Mouse (Mus musculus) ovary, adult 18-20 months (tissue): ENCODE data around the gene Otos.

Experiments used
- DNase-seq: peaks from one replicate; pipeline ENCODE4 v3.0.0; 2022; ENCODE audit warnings: low spot score, mixed read lengths

Otos gene

DNA sequence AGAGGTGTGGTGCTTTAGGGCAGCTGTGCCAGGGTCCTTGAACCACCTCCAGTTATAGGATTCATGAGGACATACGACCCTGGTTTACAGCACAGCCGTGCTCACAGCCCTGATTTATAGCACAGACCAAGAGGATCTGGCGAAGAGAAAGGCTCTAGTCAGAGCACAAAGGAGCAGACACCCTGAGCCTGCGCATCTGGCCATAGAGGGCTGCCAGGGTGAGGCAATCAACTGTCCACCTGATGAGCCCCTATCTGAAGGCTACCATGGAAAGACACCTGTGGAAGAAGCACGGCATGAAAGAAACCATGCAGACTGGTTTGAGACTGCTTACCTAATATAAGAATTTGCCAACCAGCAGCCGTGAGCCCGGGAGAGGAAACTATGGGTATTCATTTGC, 2.0 kb downstream of the Otos start:
- no peak for DNase-seq

DNA sequence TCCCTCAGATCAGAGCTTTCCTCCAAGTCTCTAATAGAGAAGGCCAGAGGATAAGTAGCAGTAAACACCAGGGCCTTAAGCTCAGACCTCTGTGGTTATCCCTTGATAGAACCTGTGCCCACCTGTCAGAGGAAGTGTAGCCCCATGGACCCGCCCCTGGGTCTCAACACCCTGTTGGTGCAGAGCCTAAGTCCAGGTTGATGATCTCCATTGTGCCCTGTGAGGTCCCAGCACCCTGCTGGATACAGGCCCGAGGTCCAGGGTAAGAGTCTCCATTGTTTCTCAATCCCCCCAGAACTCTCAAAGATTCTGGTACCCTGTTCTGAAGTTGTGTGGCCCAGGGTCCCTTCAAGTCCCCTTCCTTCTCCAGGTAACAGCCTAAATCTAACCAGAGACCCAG, 2.5 kb downstream of the Otos start:
- no peak for DNase-seq

DNA sequence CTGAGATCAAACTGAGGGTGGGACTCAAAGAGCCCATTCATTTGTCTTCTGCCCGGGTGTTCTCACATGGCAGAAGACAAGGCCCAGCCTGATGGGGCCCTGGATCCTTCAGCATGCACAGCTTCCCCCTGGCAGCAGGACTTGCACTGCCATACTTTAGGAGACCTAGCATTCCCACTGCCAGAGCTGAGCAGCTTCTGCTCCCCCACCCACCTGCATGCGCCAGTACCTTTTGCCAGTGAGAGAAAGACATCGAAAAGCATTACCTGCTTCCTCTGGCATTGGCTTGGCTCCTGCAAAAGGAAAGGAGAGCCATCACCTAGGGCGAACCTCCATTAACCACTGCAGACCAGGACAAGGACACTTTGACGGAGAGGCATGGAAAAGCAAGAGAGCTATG, 3.7 kb downstream of the Otos start:
- no peak for DNase-seq

DNA sequence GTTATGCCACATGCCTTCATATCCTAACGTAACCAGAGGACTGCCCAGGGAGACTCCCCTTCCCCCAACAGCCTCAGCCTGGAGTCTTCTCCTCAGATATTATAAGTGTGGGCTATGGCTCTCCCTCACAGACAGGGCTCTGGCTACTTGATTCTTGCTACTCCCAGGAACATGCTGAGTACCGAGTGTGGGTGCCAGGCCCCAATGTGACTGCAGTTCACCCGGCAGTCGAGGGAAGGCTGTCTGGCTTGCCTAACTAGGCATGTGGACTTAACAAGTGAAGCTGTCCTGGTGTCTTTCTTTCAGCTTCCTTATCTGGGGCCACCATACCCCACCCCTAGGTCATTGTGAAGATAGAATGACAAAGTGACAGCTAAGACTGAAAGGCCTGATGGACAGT, 5.0 kb downstream of the Otos start:
- DNase-seq = no peak

DNA sequence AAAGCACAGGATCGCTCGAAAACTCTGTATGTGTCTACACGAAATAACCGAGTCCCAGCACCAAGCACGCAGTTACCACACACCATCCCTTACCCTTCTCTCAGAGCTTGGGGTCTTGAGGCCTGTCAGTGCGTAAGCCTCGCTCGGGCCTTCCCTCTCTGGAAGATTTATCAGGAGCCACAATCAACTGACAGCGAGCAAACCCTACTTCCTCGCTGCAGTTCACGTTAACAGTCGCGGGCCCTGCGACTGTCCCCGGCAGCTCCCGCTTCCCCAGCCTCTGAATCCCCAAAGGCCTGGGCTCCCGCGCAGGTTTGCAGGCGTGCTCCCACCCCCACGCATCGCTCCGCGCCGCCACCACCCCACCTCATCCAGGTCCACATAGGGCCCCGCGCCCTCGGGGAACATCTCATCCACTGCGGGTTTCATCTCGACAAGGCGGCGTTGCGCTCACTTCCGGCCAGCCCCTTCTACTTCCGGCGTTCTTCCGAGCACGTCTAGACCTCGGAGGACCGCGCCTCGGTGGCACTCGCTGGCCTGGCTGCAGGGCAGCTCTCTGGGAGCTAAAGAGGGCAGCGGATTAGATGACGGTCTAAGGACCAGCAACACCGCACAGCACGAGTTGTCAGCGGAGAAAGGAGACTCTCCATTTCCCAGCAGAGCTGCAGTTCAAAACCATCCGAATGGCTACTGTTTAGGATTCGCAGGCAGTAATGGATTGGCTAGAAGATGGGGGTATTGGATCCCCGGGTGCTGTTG, 6.9 kb downstream of the Otos start, which contains the start of gene Cops9:
Gene Cops9 (minus strand): TSS at position 472 of the 759 bp plus-strand sequence.
- DNase-seq = peak; percentile 80

DNA sequence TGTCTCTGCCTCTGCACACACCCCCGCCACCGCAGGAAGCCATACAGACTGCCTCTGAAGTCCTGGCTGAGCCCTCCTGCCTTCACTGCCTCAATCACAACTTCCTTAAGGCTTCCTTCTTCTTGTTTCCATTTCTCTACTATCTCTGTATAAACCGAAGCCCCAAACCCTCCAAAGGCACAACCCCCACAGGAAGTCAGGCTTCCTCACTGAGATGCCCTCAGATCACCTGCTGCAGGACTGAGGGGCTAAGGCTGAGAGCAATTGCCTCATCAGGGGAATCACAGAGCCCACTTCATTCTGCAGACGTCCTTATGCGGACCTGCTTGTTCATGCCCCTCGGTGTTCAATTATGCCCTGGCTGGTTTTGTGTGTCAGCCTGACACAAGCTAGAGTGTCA, 8.2 kb downstream of the Otos start:
- no peak for DNase-seq

DNA sequence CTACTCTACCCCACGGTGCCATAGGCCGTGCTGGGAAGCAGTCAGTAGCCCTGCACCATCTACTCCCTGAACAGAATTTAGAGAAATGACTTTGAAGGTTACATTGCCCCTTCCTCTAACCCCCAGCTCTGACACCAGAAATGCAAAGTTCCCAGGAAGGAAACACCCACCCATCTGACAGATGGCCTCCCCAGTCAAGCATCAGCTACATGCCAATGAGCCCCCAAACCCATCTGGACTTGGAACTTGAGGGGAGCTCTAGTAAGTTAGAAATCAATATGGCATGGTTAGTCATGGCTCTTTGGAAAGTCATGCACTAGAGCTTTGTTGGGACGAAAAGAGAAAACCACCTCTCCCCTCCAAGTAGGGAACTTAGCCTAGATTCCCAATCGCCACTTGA, 9.9 kb downstream of the Otos start:
- DNase-seq = no peak

DNA sequence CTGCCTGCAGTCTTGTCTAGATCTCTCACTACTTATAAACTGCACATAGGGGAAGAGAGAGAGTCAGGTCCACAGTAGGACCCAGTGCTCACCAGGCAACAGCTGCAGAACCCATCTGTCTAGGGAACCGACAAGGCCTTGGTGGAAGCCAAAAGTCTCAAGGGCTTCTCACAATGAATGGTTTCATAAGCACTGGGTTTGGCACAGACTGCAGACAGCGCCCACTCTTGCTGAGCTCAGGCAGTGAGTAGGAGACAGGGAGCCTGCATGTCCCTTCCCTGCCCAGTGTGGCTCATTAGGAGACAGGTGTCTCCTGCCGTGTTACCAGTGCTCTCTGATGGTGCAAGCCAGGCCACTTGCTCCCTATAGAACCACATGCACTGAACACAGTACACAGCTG, 10.5 kb downstream of the Otos start:
- DNase-seq = no peak

DNA sequence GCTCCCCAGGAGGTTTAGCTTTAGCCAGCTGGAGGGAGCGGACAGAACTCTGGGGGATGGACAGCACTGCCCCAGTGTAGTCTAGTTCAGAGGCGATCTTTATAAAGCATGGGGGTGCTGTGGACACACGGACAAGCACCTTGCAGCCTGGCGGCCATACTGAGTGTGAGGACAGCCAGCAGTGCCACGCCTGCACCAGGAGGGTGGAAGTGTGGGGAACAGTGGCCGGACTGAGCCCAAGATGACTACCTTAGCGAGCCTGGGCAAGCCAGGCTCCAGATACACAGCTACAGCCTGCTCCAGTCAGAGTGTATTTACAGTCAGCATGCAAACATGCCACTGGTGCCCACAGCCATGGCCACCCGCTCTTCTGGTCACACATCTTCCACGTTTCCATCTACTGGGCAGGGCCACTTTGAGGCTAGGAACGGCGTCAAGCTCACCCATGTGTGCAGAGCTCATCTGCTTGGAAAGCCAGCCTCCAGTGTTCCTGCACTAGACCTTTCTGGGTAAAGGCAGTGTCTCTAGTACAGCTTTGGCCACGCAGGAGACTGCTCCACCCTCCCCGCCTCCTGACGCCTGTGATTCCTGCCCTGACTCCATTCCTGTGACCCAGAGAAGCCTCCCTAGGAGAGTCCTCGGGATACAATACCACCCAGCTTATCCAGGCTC, 11.0 kb downstream of the Otos start:
- no peak for DNase-seq

DNA sequence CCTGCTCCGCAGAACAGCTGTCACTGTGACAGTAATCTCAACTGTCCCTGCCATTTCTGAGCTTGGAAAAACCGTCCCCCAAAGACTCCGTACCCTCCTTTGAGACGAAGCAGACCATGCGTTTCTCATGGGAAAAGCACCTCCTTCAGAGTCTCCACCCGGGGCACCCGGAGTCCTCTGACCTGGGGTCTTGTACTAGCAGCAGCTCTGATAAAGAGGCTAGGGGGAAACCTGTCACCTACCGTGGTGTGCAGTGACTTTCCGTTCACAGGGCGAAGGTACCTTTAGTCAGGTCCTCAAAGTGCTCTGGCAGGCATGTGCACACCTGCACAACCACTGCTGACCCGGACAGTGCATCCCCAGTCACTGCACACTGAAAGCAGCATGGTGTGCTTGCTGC, 12.0 kb downstream of the Otos start:
- no peak for DNase-seq

DNA sequence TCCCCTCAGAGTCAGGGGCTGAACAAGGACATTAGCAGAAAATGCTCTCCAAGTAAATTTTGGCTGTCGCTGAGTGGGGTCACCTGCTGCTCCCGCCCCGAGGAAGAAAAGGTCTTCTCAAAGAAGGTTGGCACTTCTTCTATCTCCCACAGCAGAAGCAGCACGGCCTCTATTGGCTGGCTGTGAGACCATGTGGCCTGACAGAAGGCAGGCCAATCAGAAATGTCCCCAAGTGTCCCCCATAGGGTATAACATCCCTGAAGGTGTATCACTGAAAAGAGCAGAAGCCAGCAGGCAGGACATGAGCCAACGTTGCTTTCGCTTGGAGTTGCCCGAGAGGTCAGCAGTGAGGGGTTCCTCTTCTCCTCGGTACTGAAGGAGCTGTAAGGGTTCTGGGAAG, 12.6 kb downstream of the Otos start:
- DNase-seq = no peak

DNA sequence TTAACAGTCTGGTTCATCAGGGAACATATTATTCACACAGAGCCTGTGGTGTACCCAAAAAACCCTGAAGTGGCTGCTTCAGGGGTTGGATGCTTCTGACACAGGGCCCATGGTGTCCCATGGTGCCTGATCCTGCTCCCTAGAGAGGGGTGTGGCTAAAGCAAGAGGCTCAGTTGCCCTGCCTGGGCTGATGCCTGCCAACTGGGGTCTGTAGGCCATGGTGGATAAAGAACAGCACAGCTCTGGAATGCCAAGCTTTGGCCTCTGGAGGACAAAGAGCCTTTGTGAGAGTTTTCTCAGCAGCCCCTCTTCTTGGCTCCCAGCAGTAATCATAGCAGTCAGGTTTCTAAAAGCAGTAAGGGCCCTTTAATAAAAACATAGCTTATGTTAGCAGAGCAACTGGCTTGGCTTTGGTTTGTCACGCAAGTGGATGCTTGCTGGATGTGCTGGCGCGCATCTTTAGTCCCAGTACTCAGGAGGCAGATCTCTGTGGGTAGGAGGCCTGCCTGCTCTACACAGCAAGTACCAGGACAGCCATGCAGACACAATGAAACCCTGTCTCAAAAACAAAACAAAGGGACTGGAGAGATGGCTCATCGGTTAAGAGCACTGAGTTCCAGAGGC, 13.6 kb downstream of the Otos start:
- DNase-seq = no peak

DNA sequence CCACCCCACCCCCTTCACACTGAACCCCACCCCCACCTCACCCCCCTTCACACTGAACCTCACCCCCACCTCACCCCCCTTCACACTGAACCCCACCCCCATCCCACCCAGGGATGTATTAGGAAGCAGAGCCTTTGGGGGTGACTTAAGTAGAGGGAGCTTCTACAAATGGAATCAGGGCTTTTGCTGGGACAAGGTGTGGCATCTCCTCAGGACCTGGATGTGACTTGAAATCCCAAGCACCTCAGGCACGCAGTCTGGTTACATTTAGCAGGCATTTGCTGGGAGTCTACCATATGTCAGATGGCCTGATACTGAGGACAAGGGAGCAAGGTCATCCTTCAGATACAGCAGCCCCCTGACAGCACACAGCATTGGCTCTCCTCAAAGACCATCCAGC, 14.1 kb downstream of the Otos start:
- DNase-seq = no peak

DNA sequence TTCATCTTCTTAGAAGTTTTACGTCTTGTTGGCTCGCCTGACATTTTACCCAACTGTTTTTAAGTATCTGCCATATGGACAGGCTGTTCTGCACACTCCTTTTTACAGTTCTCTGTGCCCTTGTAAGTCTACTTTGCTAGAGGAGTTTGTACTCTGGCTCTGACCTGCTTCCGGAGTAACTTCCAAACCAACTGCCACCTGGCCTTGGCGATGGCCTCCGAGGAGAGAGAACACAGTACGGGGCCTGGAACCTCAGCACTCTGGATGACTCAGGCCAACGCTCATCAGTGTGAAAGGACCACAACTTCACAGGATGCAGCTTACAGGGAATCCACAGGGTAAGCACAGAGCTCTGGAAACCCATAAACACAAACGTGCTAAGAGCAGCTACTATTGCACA, 14.9 kb downstream of the Otos start:
- DNase-seq = no peak

DNA sequence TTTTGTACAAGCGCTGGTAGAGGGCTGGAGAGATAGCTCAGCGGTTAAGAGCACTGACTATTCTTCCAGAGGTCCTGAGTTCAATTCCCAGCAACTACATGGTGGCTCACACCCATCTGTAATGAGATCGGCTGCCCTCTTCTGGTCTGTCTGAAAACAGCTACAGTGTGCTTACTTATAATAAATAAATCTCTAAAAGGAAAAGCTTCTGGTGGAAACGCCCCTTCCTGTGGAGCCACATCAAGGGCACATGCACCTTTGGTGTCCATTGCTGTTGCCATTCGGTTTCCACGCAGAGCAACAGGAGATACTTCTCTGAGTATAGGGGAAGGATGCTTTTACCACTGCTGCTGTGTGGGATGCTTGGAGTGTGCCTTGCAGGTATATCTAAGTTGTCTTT, 15.7 kb downstream of the Otos start:
- DNase-seq = no peak

DNA sequence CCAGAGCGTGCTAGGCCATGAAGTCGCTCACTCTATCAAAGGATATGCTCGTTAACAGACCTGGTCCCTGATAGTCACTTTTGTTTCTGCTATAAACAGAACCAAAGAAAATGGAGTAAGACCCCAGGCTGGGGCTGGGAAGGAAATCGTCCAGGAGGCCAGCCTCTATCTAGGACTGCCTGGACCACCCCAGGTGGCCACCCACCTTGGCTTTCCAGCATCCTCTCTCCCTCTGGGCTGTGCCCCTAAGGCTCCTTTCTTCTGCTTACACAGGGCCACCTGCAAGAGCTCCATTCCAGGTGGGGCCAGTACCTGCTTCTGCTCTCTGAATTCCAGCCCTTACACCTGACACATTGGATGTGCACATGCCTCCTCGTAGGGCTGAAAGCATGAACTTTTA, 16.4 kb downstream of the Otos start:
- DNase-seq = no peak

DNA sequence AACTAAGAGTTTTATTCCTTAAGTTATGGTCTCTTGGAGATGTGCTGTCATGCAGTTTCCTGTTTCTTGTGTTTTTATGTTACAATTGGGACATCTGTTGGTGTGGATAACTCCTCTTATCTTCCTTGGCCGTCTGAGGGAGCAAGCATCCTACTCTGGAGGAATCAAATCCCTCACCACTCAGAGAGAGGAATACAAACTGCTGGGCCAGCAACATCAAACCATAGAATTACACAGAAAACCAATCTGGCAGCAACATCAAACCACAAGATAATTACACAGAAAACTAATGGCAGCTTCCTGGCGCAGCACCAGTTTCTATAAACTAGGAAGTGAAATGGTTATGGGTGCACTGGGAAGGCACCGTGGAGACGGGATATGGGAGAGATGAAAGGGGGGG, 20.4 kb downstream of the Otos start:
- no peak for DNase-seq

DNA sequence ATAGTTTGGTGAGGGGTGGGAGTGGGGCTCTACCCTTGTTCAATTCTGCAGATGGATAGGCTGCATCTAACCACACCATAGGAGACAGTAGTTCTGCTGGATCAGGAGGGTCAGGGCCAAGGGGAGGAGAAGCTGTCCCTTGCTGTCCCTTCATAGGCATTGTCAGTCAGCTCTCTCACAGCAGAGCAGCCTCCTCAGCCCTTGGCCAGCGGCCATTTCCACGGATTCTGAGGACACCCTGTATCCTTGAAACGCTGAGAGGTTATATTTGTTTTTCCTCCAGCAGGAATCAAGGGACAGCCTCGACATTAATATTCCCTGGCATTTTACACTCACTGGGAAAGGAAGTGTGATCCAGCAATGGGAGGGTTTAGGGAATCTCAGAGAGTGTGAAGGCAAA, 30.3 kb downstream of the Otos start:
- peak; percentile 52 for DNase-seq

DNA sequence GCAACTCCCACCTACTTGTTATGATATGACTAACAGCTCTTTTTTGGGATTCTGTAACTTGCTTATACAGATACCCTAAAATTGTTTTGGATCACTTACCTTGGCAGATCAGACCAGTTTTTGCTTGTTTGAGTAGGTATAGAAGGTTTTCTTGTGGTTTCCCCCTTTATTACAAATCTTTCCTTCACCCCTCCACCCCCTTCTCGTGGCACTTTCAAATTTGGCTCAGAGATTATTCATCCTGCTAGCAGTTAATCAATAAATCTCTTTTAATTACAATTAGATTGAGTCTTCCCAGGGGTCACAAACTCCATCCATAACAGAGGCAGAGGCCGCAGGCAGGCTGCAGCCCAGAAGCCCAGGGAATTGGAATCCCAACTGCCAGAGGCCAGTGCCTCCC, 31.2 kb downstream of the Otos start, which contains the start of gene Olfr12:
Gene Olfr12 (plus strand): TSS at position 301 of the 400 bp plus-strand sequence.
- DNase-seq = no peak

DNA sequence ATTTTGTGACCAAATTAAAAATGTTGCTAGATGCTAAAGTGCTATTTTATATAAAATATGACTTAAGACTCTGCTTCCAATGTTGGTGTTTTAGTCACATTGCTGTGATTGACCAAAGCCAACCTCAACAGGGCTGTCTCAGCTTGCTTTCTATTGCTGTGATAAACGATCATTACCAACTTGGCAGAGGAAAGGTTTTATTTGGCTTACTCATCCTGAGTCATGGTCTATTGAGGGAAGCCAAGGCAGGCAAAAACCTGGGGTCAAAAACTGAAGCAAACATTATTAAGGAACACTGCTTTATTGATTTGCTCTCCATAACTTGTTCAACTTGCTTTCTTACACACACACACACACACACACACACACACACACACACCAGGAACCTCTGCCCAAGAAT, 32.6 kb downstream of the Otos start:
- no peak for DNase-seq

DNA sequence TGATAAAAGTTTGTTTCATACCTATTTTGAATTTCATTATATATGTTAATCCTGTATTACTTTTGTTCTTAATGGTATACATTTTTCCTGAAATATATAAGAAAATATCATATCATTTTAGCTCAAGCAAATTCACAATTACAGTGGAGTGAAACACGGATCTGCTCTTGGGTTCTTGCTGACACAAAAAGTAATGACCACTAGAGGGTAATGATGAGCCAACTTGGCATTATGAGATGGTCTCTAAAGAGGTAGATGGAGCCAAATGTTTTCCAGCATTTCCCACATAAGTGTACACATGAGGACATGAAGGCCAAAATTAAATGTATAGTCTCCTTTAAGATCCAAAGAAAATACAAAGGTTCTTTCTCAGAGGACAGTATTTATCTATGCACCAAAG, 34.1 kb downstream of the Otos start:
- no peak for DNase-seq

DNA sequence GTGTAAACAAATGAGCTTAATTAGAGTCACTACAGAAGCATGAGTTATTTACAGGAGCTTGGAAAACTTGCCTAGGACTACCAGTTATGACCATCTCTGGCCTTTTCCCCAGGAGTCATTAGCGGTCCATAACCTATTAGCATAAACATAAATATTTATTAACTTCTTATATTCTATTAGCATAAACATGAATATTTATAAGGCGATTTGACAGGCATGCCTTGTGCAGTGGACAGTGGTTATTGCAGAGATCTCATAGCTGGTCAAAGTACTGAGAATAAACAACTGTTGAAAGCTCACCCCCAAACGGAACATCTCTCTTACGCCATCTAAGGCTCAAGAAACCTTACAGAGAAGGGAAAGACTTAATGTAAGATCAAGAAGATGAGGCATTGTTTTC, 35.5 kb downstream of the Otos start:
- DNase-seq = no peak

DNA sequence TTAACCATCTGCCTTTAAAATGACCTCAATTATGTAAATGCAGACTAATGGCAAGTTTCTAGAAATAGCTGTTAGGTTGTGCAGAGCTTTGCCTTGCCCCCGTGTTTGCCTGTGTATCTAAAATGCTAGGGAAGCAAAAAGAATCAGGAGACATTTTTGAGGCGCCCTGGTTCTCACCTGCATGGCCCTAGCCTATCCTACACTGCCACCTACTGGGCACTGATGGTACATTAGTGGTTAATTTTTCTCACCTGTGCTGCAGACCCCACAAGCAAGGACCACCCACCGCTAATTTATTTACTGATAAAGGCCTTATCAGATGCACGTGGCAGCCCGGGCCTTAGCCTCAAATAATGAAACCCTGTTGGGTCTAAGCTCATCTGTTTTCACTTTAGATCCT, 37.6 kb downstream of the Otos start:
- no peak for DNase-seq
